Mouse (Mus musculus) bone marrow macrophage, adult 2 months (primary cell): ENCODE measurements around the gene Tgfb2. TPM values are rescaled to one million over a fixed set of nuclear protein-coding genes. Genes with fewer than 3 reads are reported as not detected.

Experiments
- H3K27ac ChIP-seq: 2 replicates; pipeline ENCODE4 v1.5.1; 2012; ENCODE audit warnings: low read depth, low read length; ENCODE audit not compliant: insufficient read depth
- H3K4me1 ChIP-seq: 2 replicates; pipeline ENCODE4 v1.6.1; 2012; ENCODE audit warnings: low read length; ENCODE audit not compliant: control insufficient read depth, insufficient read depth
- H3K4me3 ChIP-seq: 2 replicates; pipeline ENCODE4 v1.5.1; 2012; ENCODE audit warnings: mild to moderate bottlenecking, low read length, moderate library complexity; ENCODE audit not compliant: insufficient read depth
- CTCF ChIP-seq: IDR thresholded peaks from 2 replicates; pipeline ENCODE4 v1.5.1; 2012; ENCODE audit warnings: low read depth, mild to moderate bottlenecking, low read length, moderate library complexity
- POLR2A ChIP-seq: IDR thresholded peaks from 2 replicates; pipeline ENCODE4 v1.6.1; 2012; ENCODE audit warnings: mild to moderate bottlenecking, low read depth, low read length, borderline replicate concordance
- polyA plus RNA-seq: library from polyadenylated mRNA; stranded (reverse); fragments of >200 nt; gene quantifications from 2 replicates; pipeline ENCODE4 v1.2.4, GENCODE M21; 2012; ENCODE audit not compliant: missing spikeins, insufficient read depth, insufficient read length

The Tgfb2 gene
- polyA plus RNA-seq, 1 experiment = 0.55 TPM

DNA sequence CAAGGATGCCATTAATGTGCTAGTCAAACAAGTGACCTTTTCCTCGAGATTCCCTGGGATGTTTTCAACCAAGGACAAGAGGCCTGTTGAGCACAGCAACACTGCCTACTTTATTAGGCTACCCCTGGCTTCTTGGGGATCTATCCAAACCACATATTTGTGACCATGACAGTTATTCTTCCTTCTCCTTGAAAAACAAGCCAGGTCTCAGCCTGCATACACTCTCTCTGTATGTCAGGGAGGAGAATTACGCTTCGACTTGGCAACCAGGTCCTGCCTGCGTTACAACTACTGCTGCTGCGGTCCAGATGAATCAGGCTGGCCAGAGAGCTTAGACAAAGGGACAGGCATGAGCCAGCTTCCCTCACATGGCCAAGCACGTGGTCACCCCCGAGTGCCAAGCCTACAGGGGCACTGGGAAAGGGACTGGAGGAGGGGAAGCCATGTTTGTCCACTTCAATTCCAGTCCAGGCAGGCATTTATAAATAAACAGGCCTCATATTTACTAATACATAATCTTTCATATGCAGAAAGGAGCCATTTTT lies 78.3 kb downstream of the Tgfb2 start:
- Histone ChIP-seq H3K27ac (no peak overlapping the region), H3K4me3 (no peak overlapping the region), H3K4me1 (no peaks in the 10 kb centered on the region)
- TF ChIP-seq CTCF (no peak), POLR2A (no peak)

GRCm38 (mm10) chr1:186624474-186624873 lies 81.3 kb downstream of the Tgfb2 start:
- TF ChIP-seq POLR2A = no peak
- no peak for TF ChIP-seq CTCF
- H3K4me1 ChIP-seq = no peaks in the 10 kb centered on the region
- H3K4me3 ChIP-seq = no peak overlapping the region
- H3K27ac ChIP-seq = no peak overlapping the region

DNA sequence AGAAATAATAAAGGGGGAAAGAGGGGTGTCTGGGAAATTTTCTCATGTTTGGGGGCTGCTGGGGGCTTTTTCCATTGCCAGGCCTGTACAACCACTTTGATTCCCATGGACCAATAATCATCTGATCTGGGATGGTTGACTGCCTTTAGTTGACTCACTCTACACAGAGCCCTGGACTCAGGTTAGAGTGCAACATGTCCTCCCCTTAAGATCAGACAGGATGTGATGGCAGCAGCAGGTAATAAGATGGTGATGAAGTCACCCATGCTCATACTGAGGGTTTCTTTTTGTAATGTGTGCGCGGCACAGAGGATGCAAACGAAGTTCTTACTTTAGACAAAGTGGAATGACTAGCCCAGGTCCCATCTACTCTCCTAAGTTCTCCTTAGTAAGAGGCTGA lies 84.0 kb downstream of the Tgfb2 start:
- TF ChIP-seq POLR2A = no peak
- TF ChIP-seq CTCF = no peak
- Histone ChIP-seq H3K4me1 (no peaks in the 10 kb centered on the region), H3K4me3 (no peak overlapping the region), H3K27ac (no peak overlapping the region)

GRCm38 (mm10) chr1:186618285-186618684 lies 87.5 kb downstream of the Tgfb2 start:
- no peak for TF ChIP-seq POLR2A
- no peak for TF ChIP-seq CTCF
- no peak overlapping the region for H3K27ac ChIP-seq
- no peaks in the 10 kb centered on the region for H3K4me1 ChIP-seq
- no peak overlapping the region for H3K4me3 ChIP-seq

DNA sequence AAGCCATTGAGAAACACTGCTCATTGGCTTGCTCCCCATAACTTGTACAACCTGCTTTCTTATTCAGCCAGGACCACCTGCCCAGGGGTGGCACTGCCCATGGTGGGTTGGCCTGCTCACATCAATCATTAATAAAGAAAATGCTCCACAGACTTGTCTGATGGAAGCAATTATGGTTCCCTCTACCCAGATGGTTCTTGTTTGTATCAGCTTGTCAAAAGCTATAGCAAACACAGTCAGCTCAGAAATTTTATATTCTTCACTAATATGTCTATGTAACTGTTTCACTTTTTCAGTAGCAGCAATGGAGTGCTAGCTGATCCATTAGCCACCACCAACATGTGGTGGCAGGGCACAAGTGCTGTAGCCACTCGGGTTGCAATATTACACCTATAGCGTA lies 94.4 kb downstream of the Tgfb2 start:
- no peak overlapping the region for H3K4me3 ChIP-seq
- no peak overlapping the region for H3K27ac ChIP-seq
- no peaks in the 10 kb centered on the region for H3K4me1 ChIP-seq
- TF ChIP-seq POLR2A = no peak
- no peak for TF ChIP-seq CTCF

DNA sequence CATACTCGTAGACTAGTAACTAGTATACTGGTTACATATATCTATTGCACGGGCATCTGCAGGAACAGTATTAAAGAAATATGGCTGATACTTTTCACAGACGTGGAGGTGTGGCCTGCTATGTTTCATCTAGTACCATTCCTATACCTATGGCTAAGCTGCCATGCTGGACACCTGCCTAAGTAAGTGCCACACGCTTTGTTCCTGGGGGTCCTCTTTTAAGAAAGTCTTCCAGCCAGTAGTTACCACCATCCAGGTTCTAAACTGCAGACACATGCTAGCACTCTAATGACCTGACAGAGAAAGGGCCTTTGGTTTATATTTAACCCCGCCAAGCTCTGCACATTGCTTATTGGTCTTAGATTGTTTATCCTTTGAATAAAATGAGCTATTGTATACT lies 95.3 kb downstream of the Tgfb2 start:
- Histone ChIP-seq H3K4me1 (no peaks in the 10 kb centered on the region), H3K4me3 (no peak overlapping the region), H3K27ac (no peak overlapping the region)
- TF ChIP-seq CTCF (no peak), POLR2A (no peak)

DNA sequence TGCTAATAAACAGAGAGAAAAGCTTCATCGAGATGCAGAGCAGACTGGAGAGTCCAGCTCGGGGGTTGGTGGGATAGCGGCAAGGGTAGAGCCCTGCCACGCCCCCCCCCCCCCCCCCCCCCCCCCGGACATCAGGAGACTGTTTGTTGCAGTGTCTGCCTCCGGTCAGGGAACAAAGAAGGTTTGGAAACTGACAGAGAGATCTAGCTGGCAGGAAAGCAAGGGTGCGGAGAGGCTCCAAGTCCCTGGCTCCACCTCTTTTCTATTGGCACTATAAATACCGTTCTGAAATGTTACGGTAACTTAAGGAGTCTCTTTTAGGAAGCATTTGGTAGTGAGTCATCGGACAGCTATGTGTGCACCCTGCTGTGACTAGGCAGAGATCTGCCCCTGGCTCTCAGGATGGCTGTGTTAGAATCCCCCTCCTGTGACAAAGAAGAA lies 96.0 kb downstream of the Tgfb2 start:
- Histone ChIP-seq H3K27ac (no peak overlapping the region), H3K4me1 (no peaks in the 10 kb centered on the region), H3K4me3 (no peak overlapping the region)
- no peak for TF ChIP-seq POLR2A
- no peak for TF ChIP-seq CTCF

GRCm38 (mm10) chr1:186608116-186608515 lies 97.7 kb downstream of the Tgfb2 start:
- Histone ChIP-seq H3K4me1 (no peaks in the 10 kb centered on the region), H3K4me3 (no peak overlapping the region), H3K27ac (no peak overlapping the region)
- no peak for TF ChIP-seq POLR2A
- no peak for TF ChIP-seq CTCF

DNA sequence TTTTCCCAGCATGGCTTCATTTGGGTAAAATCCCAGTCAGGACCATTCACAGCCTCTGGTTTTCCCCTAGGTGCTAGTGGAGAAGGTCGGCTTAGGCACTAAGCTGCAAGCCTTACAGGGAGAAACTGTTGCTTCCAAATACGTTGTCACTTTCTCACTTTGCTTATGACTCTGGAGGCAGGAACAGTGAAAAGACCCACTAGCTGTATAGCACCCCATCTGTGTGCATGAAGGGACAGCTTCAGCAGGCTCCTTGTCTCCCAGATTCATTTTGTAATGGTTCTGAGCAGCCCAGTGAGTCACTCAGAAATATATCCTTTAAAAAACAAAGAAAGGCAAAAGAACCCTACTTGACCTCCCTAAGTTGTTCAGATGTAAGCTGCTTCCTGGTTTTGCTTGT lies 100.2 kb downstream of the Tgfb2 start:
- Histone ChIP-seq H3K4me3 (no peak overlapping the region), H3K27ac (no peak overlapping the region), H3K4me1 (no peaks in the 10 kb centered on the region)
- TF ChIP-seq POLR2A (no peak), CTCF (no peak)

GRCm38 (mm10) chr1:186604124-186604523 lies 101.7 kb downstream of the Tgfb2 start:
- Histone ChIP-seq H3K4me3 (no peak overlapping the region), H3K4me1 (no peaks in the 10 kb centered on the region), H3K27ac (no peak overlapping the region)
- TF ChIP-seq CTCF (no peak), POLR2A (no peak)

GRCm38 (mm10) chr1:186588226-186588625 lies 117.6 kb downstream of the Tgfb2 start:
- TF ChIP-seq CTCF (no peak), POLR2A (no peak)
- no peak overlapping the region for H3K4me3 ChIP-seq
- no peaks in the 10 kb centered on the region for H3K4me1 ChIP-seq
- no peak overlapping the region for H3K27ac ChIP-seq
